In the genomic region with DNA sequence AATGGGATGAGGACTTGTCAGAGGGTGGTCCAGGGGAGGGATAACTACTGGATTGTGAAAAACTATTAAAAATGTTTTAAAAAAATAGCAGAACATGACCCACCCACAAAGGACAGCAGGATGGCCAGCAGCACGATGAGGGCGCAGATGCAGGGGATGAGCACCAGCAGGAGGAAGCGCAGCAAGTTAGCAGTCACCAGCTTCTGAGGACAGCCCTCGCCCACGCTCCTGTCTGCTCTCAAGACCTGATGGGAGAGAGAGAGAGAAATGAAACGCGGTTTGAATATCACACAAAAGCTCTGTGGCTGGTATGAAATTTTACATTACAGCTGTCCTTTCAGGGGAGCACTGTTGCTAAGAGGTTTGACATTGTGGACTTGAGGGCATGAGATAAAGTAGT, we compare ENCODE assay signal across 16 mouse cellular contexts. TPM values are rescaled to one million over a fixed set of nuclear protein-coding genes. Genes with fewer than 3 reads are reported as not detected.
DNase-seq lines count a peak whose midpoint lies in the region; TF ChIP-seq lines count a peak whose summit lies in the region.
"Had no signal": no experiment of that assay in that cellular context is flagged by ENCODE, and none has a peak within 500 bp of the region (broad histone marks: within the 10 kb centered on the region; RNA-seq: fewer than 3 reads in every experiment).

No protein-coding gene starts in this region.

- peak; percentile 19 to 60 for DNase-seq in left cerebral cortex, adult 18-20 months (ENCODE audit: low spot score in 2 of 2)
- DNase-seq in left cerebral cortex, adult 11 months (ENCODE audit: low spot score): no peak
- peak; percentile 35 to 67 for DNase-seq in layer of hippocampus, adult 2 months (ENCODE audit: low spot score in 2 of 2)
- DNase-seq in left cerebral cortex, postnatal 10 days (ENCODE audit: extremely low spot score in 1 of 2, low spot score in 2 of 2): peak; percentile 11 to 52
- DNase-seq in right cerebral cortex, postnatal 36 days (ENCODE audit: low spot score in 2 of 2): peak; percentile 12 to 43
- no peak for DNase-seq in spleen, postnatal 4 days (ENCODE audit: low spot score in 2 of 2)
- no peak for DNase-seq in cerebellum, adult 18-20 months
- no peak for DNase-seq in adrenal gland, postnatal 25 days
- DNase-seq: B cell, adult 2 months; cerebellum, adult 9-10 months; embryo, embryonic 11 days; gastrocnemius, postnatal 25 days had no signal

- H3K27ac ChIP-seq in layer of hippocampus, adult 2 months: no peak overlapping the region
- H3K27ac ChIP-seq: hindbrain, embryonic 10.5 days; liver, embryonic 12.5 days; neural tube, embryonic 12.5 days had no signal

- TF ChIP-seq CTCF in layer of hippocampus, adult 2 months (conservative IDR thresholded peaks at IDR 0.05): no peak

- intact Hi-C loops in left cerebral cortex, postnatal 10 days (cut with DNase I): no loop called here

- no peak overlapping the region for H3K4me3 ChIP-seq in layer of hippocampus, adult 2 months
- H3K4me3 ChIP-seq: hindbrain, embryonic 10.5 days; liver, embryonic 12.5 days; neural tube, embryonic 12.5 days had no signal

RNA-seq across cellular contexts. Expression of gene Corin, which starts 32.5 kb away (rescaled TPM):
- total RNA-seq in left cerebral cortex, adult 18-20 months (2021): under 1 TPM; 0.14 TPM
- total RNA-seq in layer of hippocampus, adult 2 months (2021): under 1 TPM; 0.15 to 0.28 TPM
- total RNA-seq in left cerebral cortex, postnatal 10 days (2021): under 1 TPM; 0.51 to 0.57 TPM
- total RNA-seq in adrenal gland, postnatal 25 days (2021): not detected in 2 replicates
- total RNA-seq: megakaryocyte, adult 5-6 weeks had no signal

Comparison
In these comparisons a context has a peak if more than half of its experiments do, and no peak if none do; other contexts are left out.
1. DNase-seq: peak in left cerebral cortex, adult 18-20 months (2 of 2), layer of hippocampus, adult 2 months (2 of 2), left cerebral cortex, postnatal 10 days (2 of 2) and right cerebral cortex, postnatal 36 days (2 of 2); none in left cerebral cortex, adult 11 months (single experiment), spleen, postnatal 4 days (0 of 2), cerebellum, adult 18-20 months (0 of 2) and adrenal gland, postnatal 25 days (single experiment).